Mouse (Mus musculus): ENCODE results near the gene Dgkh. TPM values are rescaled to one million over a fixed set of nuclear protein-coding genes. Genes with fewer than 3 reads are reported as not detected.
A peak's percentile ranks its signal among the peaks of the same experiment; 100 is the strongest.

The Dgkh gene
- polyA plus RNA-seq, 1 experiment from 2014 or later, result 4.4 TPM

DNA sequence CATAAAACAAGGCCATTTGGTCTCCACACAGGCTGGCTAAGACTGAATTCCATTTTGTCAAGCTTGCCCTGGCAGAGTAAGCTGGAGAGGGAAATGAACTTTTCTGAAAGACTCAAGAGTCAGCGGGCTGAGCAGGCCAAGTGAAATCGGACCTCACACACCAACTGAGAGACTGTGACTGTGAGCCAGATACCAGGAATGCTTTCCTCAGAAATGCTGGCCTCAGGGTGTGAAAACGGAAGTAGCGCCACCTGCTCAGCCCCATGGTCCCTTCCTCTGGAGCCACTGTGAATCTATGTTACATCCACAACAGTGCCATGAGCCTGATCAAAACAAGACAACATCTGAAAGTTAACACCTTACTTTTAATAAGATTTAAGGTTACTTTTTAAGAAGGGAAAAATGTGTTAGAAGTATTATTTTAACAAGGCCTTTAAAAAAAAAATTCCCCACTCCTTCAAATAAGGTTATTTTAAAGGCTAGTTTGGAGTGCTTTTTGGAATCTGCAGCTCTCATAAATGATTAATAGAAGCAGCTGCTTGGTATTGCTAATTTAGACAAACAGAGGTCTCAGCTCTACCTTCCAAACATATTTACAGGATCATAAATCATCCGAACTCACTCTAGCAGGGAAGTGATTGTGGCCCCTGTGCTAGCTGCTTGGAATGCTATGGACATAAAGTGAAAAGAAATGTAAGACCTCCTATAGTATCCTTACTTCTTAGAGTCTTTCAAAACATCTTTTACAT, 193.8 kb downstream of the Dgkh start:
- Histone ChIP-seq H3K4me1 (ENCODE audit: control insufficient read depth, insufficient read depth, low read length) (peaks cover 7% of the 10 kb centered on the region; the same call in 1 of the 2 replicates), H3K36me3 (ENCODE audit: control insufficient read depth, insufficient read depth, low read length) (no peaks in the 10 kb centered on the region), H3K4me3 (ENCODE audit: low read depth, low read length) (no peak overlapping the region), H3K27ac (replicated peaks; ENCODE audit: low read depth, low read length) (no peak overlapping the region), H3K9ac (ENCODE audit: low read depth, low read length) (no peak overlapping the region), H3K9me3 (ENCODE audit: control insufficient read depth, low read length) (no peaks in the 10 kb centered on the region), H3K4me2 (ENCODE audit: low read depth, low read length) (no peak overlapping the region), H3K27me3 (replicated peaks; ENCODE audit: control insufficient read depth, insufficient read depth, low read length) (no peaks in the 10 kb centered on the region)
- ATAC-seq (ENCODE audit: low read depth) (no peak), DNase-seq (ENCODE audit: low spot score) (peak; percentile 68)
- WGBS, result 30% methylated on average over 5 of the region's 5 CpGs

DNA sequence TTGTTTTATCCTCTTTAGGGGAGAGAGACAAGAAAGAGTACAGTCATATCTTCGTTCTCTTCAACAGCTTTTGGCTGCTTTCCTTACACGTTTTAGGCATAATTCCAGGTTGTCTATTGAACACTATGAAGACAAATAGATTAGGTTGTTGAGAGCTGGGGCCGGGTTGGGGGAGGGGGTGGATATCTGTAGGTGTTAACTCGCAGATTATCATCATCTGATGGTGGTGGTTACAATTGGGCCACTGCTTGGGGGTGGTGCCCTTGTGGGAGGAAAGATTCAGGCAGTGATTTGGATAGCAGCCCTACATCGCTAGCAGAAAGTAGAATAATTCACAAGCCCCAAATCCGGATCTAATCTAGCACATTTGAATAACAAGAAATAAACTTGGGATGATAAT, 195.0 kb downstream of the Dgkh start:
- peaks cover 7% of the 10 kb centered on the region; the same call in 1 of the 2 replicates for H3K4me1 ChIP-seq (ENCODE audit: control insufficient read depth, insufficient read depth, low read length)
- H3K27me3 ChIP-seq (replicated peaks; ENCODE audit: control insufficient read depth, insufficient read depth, low read length), result no peaks in the 10 kb centered on the region
- no peaks in the 10 kb centered on the region for H3K9me3 ChIP-seq (ENCODE audit: control insufficient read depth, low read length)
- no peak for ATAC-seq (ENCODE audit: low read depth)
- peak overlapping the region; percentile 94; the same call in 1 of the 2 replicates for H3K9ac ChIP-seq (ENCODE audit: low read depth, low read length)
- H3K36me3 ChIP-seq (ENCODE audit: control insufficient read depth, insufficient read depth, low read length), result no peaks in the 10 kb centered on the region
- 46% methylated on average over 6 of the region's 6 CpGs for WGBS
- H3K4me2 ChIP-seq (ENCODE audit: low read depth, low read length), result peak overlapping the region; percentile 70
- DNase-seq (ENCODE audit: low spot score), result no peak
- peak overlapping the region; percentile 65; the same call in 1 of the 2 replicates for H3K27ac ChIP-seq (replicated peaks; ENCODE audit: low read depth, low read length)
- H3K4me3 ChIP-seq (ENCODE audit: low read depth, low read length), result peak overlapping the region; percentile 82; the same call in 1 of the 2 replicates

DNA sequence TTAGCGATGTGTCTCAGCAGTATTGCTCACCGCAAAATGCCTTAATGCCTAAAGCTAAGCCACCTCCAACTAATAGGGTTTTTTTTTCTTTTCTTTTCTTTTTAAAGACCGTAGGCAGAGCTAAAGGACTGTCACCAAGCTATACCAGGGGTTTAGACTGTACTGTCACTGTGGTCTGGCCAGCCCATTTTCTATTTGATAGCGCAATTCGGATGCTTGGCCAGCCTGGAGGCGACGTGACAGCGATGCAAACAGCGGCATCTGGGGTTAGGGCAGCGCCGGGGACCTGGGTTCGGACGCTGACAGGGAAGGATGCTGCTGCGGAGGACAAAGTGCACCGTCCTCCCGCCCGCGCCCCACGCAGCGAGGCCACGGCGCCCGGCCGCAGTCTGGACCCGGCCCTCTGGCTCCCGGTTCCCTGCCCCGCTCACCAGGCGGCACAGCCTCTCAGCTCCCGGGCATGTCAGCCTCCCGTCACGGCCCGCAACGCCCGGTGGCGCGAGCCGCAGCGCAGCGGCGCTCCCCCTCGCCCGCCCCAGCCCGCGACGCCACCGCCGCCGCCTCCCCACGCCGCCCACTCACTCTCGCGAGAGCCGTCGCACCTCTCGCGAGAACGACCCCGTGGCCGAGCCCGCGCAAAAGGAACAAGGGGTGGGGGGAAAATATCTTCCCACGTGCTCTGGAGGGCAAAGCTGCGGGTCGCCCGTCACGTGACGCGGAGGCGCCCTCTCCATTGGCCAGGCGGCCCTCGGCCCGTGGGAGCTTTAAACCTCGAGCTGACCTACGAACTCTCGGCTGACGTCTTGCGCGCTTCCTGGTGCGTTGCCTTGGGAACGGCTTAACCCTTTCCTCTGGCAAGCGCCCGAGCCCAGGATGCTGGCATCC, 196.1 kb downstream of the Dgkh start, which contains the start of gene Akap11:
TSS of gene Akap11 (minus strand) at position 528 of the 885 bp plus-strand sequence.
- Histone ChIP-seq H3K36me3 (ENCODE audit: control insufficient read depth, insufficient read depth, low read length) (no peaks in the 10 kb centered on the region), H3K27me3 (replicated peaks; ENCODE audit: control insufficient read depth, insufficient read depth, low read length) (no peaks in the 10 kb centered on the region), H3K27ac (replicated peaks; ENCODE audit: low read depth, low read length) (peak within 1 kb of the TSS; percentile 80), H3K9me3 (ENCODE audit: control insufficient read depth, low read length) (no peaks in the 10 kb centered on the region), H3K4me2 (ENCODE audit: low read depth, low read length) (peak within 1 kb of the TSS; percentile 70), H3K4me1 (ENCODE audit: control insufficient read depth, insufficient read depth, low read length) (peaks cover 7% of the 10 kb centered on the region; the same call in 1 of the 2 replicates), H3K4me3 (ENCODE audit: low read depth, low read length) (peak within 1 kb of the TSS; percentile 82), H3K9ac (ENCODE audit: low read depth, low read length) (peak within 1 kb of the TSS; percentile 94)
- peak; percentile 97 for DNase-seq (ENCODE audit: low spot score)
- under 1% methylated on average over 31 of the region's 82 CpGs for WGBS
- peak; percentile 97 for ATAC-seq (ENCODE audit: low read depth)

DNA sequence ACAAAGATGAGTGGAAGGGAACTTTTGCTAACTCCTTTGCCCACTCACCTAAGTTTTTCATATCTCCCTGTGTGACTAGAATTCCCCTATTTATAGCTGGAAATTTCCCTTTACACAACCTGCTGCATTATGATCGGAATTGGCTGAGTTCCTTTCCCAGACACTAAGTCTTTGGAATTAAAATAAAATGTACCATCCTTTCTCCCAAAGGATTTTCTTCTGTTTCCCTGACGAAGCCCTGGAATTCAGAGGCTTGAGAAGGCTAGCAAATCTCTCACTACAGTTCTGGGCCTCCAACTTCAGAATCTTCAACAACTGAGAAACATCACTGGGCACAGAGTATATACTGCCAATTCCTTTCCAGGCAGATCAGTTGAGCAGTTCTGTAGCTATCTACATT, 197.2 kb downstream of the Dgkh start:
- Histone ChIP-seq H3K9ac (ENCODE audit: low read depth, low read length) (peak overlapping the region; percentile 94), H3K27ac (replicated peaks; ENCODE audit: low read depth, low read length) (0 out of 2 replicates have a peak overlapping the region, but pooled peaks have one; percentile 34)
- 36% methylated on average over 2 of the region's 2 CpGs for WGBS

DNA sequence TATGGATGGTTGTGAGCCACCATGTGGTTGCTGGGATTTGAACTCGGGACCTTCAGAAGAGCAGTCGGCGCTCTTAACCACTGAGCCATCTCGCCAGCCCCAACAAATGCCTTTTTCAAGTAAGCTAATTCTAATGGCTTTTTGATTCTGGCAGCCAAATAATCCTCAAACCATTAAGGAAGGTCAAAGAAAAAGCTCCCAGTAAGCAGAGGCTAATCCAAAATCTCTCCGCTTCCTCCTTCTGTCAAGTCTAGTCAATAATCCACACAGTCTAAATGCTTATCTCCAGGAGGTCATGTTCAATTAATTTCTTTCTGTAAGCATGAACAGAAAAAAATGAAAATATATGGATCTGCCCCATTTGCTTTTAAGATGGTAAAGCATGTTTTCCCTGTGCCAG, 197.9 kb downstream of the Dgkh start:
- Histone ChIP-seq H3K36me3 (ENCODE audit: control insufficient read depth, insufficient read depth, low read length) (no peaks in the 10 kb centered on the region), H3K4me1 (ENCODE audit: control insufficient read depth, insufficient read depth, low read length) (peaks cover 7% of the 10 kb centered on the region; the same call in 1 of the 2 replicates), H3K27me3 (replicated peaks; ENCODE audit: control insufficient read depth, insufficient read depth, low read length) (no peaks in the 10 kb centered on the region), H3K27ac (replicated peaks; ENCODE audit: low read depth, low read length) (no peak overlapping the region), H3K9me3 (ENCODE audit: control insufficient read depth, low read length) (no peaks in the 10 kb centered on the region), H3K9ac (ENCODE audit: low read depth, low read length) (no peak overlapping the region), H3K4me3 (ENCODE audit: low read depth, low read length) (no peak overlapping the region), H3K4me2 (ENCODE audit: low read depth, low read length) (no peak overlapping the region)
- no peak for ATAC-seq (ENCODE audit: low read depth)
- no peak for DNase-seq (ENCODE audit: low spot score)
- 92% methylated on average over 5 of the region's 5 CpGs for WGBS

More for the DNA sequence above, 197.2 kb downstream of the Dgkh start:
- Histone ChIP-seq H3K27me3 (replicated peaks; ENCODE audit: control insufficient read depth, insufficient read depth, low read length) (no peaks in the 10 kb centered on the region), H3K9me3 (ENCODE audit: control insufficient read depth, low read length) (no peaks in the 10 kb centered on the region), H3K4me1 (ENCODE audit: control insufficient read depth, insufficient read depth, low read length) (peaks cover 7% of the 10 kb centered on the region; the same call in 1 of the 2 replicates), H3K36me3 (ENCODE audit: control insufficient read depth, insufficient read depth, low read length) (no peaks in the 10 kb centered on the region), H3K4me2 (ENCODE audit: low read depth, low read length) (peak overlapping the region; percentile 70), H3K4me3 (ENCODE audit: low read depth, low read length) (peak overlapping the region; percentile 82)
- no peak for ATAC-seq (ENCODE audit: low read depth)
- no peak for DNase-seq (ENCODE audit: low spot score)

DNA sequence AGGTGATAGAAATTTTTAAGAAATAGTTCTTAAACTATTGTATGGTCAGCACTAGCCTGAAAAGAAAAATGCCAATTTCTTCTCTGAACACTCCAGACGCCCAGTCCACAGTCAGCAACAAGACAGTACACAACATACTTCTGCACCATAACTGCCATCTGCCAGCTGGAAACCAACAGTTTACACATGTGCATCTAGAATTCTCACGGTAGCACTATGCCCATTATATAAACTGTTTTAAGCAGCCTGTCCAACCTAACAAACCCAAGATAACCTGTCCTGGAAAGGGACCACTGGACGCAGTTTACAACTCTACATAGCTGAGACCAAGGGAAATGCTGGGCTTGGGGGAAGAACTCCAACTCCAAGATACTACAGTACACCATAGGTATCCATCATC, 198.9 kb downstream of the Dgkh start:
- DNase-seq (ENCODE audit: low spot score) (no peak), ATAC-seq (ENCODE audit: low read depth) (no peak)
- H3K4me2 ChIP-seq (ENCODE audit: low read depth, low read length), result no peak overlapping the region
- H3K9ac ChIP-seq (ENCODE audit: low read depth, low read length), result no peak overlapping the region
- peaks cover 7% of the 10 kb centered on the region; the same call in 1 of the 2 replicates for H3K4me1 ChIP-seq (ENCODE audit: control insufficient read depth, insufficient read depth, low read length)
- no peak overlapping the region for H3K27ac ChIP-seq (replicated peaks; ENCODE audit: low read depth, low read length)
- H3K36me3 ChIP-seq (ENCODE audit: control insufficient read depth, insufficient read depth, low read length), result no peaks in the 10 kb centered on the region
- WGBS, result 78% methylated on average over 3 of the region's 3 CpGs
- H3K9me3 ChIP-seq (ENCODE audit: control insufficient read depth, low read length), result no peaks in the 10 kb centered on the region
- no peaks in the 10 kb centered on the region for H3K27me3 ChIP-seq (replicated peaks; ENCODE audit: control insufficient read depth, insufficient read depth, low read length)
- H3K4me3 ChIP-seq (ENCODE audit: low read depth, low read length), result no peak overlapping the region

DNA sequence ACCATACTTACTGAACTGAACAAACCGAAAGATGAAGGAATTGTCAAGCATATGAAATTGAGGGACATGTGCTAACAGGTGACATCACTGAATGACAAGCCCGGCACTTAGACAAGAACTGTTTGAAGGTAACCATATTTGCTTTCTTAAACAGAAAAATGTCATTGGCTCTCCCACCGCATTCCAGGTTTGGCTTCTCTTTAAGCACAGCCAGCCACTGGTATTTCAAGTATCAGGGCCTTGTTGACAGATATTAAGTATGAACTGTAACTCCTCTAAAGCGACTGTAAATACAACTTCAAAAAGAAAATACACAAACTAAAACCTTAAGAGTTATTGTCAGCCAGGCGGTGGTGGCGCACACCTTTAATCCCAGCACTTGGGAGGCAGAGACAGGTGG, 200.2 kb downstream of the Dgkh start:
- no peaks in the 10 kb centered on the region for H3K36me3 ChIP-seq (ENCODE audit: control insufficient read depth, insufficient read depth, low read length)
- H3K9ac ChIP-seq (ENCODE audit: low read depth, low read length), result no peak overlapping the region
- no peak for DNase-seq (ENCODE audit: low spot score)
- H3K4me1 ChIP-seq (ENCODE audit: control insufficient read depth, insufficient read depth, low read length), result no peaks in the 10 kb centered on the region
- H3K4me3 ChIP-seq (ENCODE audit: low read depth, low read length), result no peak overlapping the region
- H3K4me2 ChIP-seq (ENCODE audit: low read depth, low read length), result no peak overlapping the region
- H3K9me3 ChIP-seq (ENCODE audit: control insufficient read depth, low read length), result no peaks in the 10 kb centered on the region
- WGBS, result 82% methylated on average over 6 of the region's 6 CpGs
- no peak for ATAC-seq (ENCODE audit: low read depth)
- H3K27me3 ChIP-seq (replicated peaks; ENCODE audit: control insufficient read depth, insufficient read depth, low read length), result no peaks in the 10 kb centered on the region
- H3K27ac ChIP-seq (replicated peaks; ENCODE audit: low read depth, low read length), result no peak overlapping the region

DNA sequence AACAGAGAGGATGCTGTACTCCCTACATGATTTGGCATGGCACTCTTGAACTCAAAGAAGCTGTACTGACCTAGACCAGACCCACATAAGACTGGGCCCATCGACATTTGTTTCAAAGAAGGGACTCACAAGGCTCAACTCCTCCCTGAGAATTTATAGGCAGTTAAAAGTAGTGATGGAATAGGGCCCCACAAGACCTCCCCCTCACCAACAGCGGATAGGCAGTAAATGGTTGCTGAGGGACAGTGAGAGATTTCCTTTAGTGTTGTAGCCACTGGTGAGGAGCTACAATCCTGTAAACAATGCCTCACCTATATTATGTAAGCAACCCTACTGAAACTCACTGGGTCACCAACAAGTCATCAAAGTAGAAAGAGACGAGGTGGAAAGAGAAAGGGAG, 202.3 kb downstream of the Dgkh start:
- no peaks in the 10 kb centered on the region for H3K9me3 ChIP-seq (ENCODE audit: control insufficient read depth, low read length)
- 86% methylated on average over 3 of the region's 3 CpGs for WGBS
- no peaks in the 10 kb centered on the region for H3K36me3 ChIP-seq (ENCODE audit: control insufficient read depth, insufficient read depth, low read length)
- H3K4me2 ChIP-seq (ENCODE audit: low read depth, low read length), result no peak overlapping the region
- no peak for ATAC-seq (ENCODE audit: low read depth)
- no peak for DNase-seq (ENCODE audit: low spot score)
- no peaks in the 10 kb centered on the region for H3K4me1 ChIP-seq (ENCODE audit: control insufficient read depth, insufficient read depth, low read length)
- H3K4me3 ChIP-seq (ENCODE audit: low read depth, low read length), result no peak overlapping the region
- no peak overlapping the region for H3K27ac ChIP-seq (replicated peaks; ENCODE audit: low read depth, low read length)
- H3K9ac ChIP-seq (ENCODE audit: low read depth, low read length), result no peak overlapping the region
- H3K27me3 ChIP-seq (replicated peaks; ENCODE audit: control insufficient read depth, insufficient read depth, low read length), result no peaks in the 10 kb centered on the region

Data from embryonic facial prominence, embryonic 14.5 days (tissue).